Mouse (Mus musculus) layer of hippocampus, adult 9-10 months (tissue): Measurements from ENCODE around the gene Adgrl2.

Experiments used
- DNase-seq: peaks from one replicate; pipeline ENCODE4 v3.0.0; 2022; ENCODE audit warnings: low spot score

Adgrl2 gene

GRCm38 (mm10) chr3:148990531-148991003 lies at the start of gene Adgrl2:
Adgrl2 (minus strand) TSS chr3:148990555.
- DNase-seq = no peak

DNA sequence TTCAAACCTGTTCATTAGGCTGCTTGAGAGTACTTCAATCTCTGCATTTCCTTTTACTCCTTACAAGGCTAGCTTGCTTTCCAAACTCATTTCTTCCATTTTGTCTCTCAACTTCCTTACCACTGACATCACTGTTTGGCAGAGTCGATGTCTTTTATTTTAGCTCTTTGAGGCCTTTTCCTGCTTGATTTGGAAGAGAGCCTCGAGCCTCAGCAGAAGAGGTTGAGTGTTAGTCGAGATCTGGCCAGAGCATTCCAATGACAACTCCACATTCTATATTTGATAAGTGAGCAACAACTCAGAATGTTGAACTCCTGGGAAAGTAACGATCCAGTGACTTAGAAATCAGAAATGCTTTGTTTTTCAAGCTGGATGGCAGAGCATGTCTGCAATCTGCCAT lies 48.4 kb upstream of the Adgrl2 start:
- DNase-seq = no peak

DNA sequence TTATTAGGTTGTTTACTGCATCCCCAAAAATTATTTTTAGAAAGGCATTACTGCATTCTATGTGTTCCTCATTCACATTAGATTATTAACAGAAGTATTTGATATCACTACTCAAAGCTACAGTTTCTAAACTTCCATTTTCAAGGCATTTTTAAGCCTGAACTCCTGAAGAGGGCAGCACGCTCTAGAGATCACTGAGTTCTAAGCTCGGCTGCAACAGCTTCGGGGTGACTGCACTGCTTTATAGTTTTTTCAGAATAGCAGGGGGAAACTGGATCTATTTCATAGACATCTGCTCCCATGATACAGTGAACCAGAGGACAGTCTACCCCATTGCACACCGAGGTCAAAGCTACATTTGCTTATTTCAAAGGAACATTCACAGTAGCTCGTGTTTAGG lies 29.6 kb upstream of the Adgrl2 start:
- no peak for DNase-seq

GRCm38 (mm10) chr3:149009311-149009710 lies 19.0 kb upstream of the Adgrl2 start:
- no peak for DNase-seq

DNA sequence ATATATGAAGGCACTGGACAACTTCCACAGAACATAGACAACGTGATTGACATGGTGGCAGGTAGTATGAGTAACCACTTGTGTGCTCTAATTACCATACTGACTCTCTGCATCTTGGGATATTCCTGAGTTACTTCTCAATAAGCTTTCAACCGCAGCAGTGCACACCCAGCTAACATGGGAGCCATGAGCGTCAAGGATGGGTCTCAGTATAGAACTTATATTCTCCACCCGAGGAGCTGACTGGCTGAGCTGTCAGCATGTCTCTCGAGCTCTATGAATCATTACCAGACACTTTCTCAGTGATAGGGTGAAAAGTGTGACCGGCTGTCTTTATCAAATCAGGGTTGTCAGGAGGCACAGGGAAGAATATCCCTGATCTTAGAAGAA lies 18.3 kb upstream of the Adgrl2 start:
- DNase-seq = no peak

- no peak for DNase-seq
Measured at GRCm38 (mm10) chr3:149007860-149008633, 17.7 kb upstream of the Adgrl2 start.

DNA sequence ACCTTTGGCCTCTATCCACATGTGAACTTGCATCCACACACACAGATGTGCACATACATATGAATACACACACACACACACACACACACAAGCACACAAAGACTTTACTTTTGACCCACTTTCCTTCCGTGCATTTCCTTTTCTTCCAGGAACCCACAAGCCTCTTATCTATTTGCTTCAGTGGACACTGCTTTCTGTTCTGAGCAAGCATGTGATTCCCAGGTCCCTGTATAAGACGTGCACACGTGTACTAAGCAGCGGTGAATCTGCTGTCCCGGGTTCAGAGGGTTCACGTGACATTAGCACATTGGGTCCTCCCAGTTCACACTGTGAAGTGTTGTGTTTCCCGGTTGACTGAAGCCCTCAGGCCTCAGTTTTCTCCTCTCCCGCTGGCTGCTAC lies 11.0 kb upstream of the Adgrl2 start:
- DNase-seq = no peak

- no peak for DNase-seq
Measured at GRCm38 (mm10) chr3:148998661-148999060, 8.3 kb upstream of the Adgrl2 start.

DNA sequence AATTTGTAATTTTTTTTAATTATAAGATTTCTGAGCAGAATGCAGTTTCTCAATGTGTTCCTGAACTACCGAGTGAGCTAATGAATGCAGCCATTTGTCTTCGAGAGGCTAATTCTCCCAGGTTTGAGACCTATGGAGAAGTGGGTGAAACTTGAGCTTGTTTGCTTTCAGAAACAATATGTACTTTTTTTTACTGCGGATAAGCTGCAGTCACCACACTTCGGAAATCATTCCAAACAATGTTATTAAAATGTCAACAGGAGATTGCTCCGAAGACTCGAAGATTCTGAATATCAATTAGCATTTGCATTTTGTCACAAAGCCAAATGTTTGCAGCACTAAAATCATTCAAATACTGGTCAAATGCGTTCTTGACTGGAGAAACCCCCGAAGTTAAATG lies 701 bp upstream of the Adgrl2 start:
- no peak for DNase-seq

- no peak for DNase-seq
Measured at GRCm38 (mm10) chr3:148989818-148990530, 381 bp downstream of the Adgrl2 start.

GRCm38 (mm10) chr3:148988996-148989817 lies 1.1 kb downstream of the Adgrl2 start:
- peak; percentile 38 for DNase-seq

GRCm38 (mm10) chr3:148988293-148988995 lies 1.9 kb downstream of the Adgrl2 start:
- DNase-seq = no peak

DNA sequence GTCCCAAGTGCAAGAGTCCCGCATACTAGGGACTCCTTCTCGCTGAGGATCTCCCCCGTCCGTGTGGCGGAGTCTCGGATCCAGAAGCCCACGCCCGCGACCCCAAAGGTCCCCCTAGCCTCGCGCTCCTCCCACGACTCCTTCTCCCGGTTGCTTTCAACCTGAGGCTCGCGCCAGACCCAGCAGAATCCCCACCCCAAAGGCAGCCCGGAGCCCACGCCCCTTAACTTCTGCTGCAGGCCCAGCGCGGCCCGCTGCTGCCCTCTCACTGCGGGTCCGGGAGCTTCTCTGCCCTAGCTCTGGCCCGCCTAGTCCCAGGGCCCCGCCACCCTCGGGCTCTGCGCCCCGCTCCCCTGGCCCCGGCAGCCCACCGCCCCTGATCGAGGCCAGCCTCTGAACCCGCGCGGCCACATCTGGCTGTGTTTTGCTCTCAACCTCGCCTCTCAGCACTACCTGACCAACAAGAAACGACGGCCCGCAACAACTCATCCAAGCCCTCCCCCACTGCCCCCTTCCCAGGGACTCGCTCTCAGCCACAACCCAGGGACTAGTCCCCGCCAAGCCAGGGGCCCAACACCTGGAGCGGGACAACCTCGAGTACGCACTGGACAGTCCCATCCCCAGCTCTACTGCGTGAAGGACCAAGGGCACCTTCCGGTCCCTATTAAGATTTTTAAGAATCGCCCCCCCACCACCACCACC lies 2.6 kb downstream of the Adgrl2 start:
- no peak for DNase-seq

GRCm38 (mm10) chr3:148986894-148987590 lies 3.3 kb downstream of the Adgrl2 start:
- no peak for DNase-seq

DNA sequence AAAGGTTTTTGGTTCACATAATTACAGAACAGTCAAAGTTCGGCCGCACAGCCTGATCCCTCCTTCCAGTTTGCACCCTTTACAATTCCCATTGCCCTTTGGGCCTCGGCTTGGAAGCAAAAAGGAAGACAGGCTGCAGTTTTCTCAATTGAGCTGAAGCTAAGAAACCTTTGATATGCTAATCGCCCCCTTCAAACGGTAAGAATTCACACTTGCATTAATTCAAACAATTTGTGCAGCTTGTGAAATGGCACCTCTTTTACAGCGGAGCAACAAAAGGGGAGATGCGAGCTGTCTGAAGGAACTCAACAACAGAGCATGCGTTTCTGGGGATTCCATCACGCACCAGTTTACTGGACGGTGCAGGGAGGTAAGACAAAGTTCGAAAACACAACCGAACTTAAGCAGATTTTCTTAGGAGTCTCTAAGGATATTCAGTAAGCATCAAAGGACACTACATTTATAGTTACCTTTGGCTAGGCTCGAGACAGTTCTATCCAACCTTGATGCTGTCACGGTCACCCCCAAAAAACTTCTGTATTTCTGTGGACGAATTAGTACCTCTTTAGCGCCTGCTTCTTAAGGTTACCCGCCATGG lies 4.0 kb downstream of the Adgrl2 start:
- no peak for DNase-seq

GRCm38 (mm10) chr3:148984326-148984725 lies 6.0 kb downstream of the Adgrl2 start:
- no peak for DNase-seq

- no peak for DNase-seq
Measured at GRCm38 (mm10) chr3:148982370-148982769, 8.0 kb downstream of the Adgrl2 start.

DNA sequence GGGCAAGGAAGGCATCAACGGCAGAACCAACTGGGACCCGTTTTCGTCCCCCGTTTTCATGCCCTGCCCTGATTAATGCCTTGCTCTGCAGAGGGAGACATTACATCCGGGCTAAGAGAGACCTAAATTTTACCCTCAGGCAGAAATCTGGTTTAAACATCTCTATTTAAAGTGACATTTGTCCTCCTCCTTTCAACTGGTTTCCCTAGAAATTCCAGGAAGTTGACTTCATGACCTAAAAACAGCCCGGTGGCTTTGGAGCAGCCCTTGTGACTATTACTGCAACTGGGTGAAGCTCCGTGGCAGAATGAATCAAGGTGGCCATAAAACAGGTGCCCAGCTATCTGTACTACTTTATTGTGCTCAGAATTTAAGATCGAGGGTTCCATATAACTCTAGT lies 8.6 kb downstream of the Adgrl2 start:
- no peak for DNase-seq

DNA sequence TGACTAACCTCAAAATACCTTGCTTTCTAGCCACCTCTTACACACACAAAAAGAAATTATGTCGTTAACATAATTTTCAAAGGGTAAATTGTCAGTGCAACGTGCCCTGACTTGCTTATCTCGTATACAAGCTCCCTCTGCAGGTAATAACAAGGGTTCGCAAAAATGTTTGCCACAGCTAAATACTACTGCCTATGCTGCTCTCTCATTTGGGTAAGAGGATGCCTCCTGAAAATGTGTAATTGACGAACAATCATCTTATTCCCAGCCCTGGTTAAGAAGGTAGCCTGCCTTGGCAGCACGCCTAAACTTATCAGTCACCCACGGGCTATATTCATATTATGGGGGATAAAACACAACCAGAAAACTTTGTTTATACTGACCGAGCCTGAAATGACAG lies 11.8 kb downstream of the Adgrl2 start:
- no peak for DNase-seq

GRCm38 (mm10) chr3:148977838-148978237 lies 12.5 kb downstream of the Adgrl2 start:
- DNase-seq = no peak
